Mouse (Mus musculus): ENCODE measurements around the gene Copg2.

DNA sequence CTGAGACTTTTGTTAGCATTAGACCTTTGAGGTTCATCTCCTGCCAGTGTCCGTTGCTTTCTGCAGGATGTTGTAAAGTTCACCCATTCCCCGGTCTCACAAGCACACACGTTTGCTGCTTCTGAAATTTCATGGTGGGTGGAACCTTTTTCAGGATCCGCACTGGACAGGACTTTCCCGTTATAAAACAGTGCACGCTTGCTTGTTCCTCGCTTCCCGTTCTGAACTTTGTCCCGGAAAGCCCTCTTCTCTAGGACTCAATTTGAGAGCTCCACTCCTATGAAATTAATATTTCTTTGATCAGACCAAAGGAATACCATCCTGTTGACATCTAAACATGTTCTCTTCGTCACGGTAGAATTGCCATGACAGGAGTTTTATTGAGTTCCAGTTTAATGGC, 182.7 kb downstream of the Copg2 start:
- TF ChIP-seq CTCF (IDR thresholded peaks at IDR 0.05; ENCODE audit: borderline replicate concordance, control insufficient read depth, extremely low read depth, insufficient read depth, low read length, poor library complexity) (no peak), POLR2A (IDR thresholded peaks at IDR 0.05; ENCODE audit: control insufficient read depth, extremely low read depth, insufficient read depth, low read length, poor library complexity) (no peak)
